Mouse (Mus musculus) layer of hippocampus, postnatal 10 days (tissue): ENCODE measurements around the gene Tmem135. TPM values are rescaled to one million over a fixed set of nuclear protein-coding genes. Genes with fewer than 3 reads are reported as not detected.

Source experiments
- DNase-seq, 2 experiments: peaks; one replicate each; pipeline ENCODE4 v3.0.0; 2021; ENCODE audit warnings: low spot score in 2 of 2
- total RNA-seq, 2 experiments: library from RNA; stranded (reverse); gene quantifications; 2 replicates each; pipeline ENCODE4 v1.2.3; 2021

The Tmem135 gene
- total RNA-seq, 2 experiments from 2014 or later = 72.2 to 84.4 TPM

GRCm38 (mm10) chr7:89390660-89391059 lies 13.4 kb downstream of the Tmem135 start:
- no peak for DNase-seq

GRCm38 (mm10) chr7:89388981-89389380 lies 15.0 kb downstream of the Tmem135 start:
- no peak for DNase-seq

DNA sequence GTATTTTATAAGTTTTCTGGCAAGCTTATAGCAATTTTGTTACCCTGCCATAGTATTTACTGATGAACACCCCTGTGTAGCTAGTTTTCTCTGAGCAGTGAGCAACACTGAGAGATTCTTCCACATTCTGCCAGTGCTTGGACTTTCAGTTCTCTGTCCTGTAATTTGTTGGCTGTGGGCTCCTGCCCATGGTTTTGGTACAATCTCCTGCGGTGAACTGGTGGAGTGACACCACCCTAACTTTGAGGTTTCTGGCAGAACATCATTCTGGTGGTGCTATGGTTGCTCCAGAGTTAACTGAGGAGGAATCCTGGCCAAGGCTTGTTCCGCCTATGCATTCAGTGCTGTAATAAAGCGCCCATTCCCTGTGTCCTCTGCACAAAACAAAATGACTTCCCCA lies 21.1 kb downstream of the Tmem135 start:
- DNase-seq = no peak

GRCm38 (mm10) chr7:89380935-89381705 lies 22.9 kb downstream of the Tmem135 start:
- no peak for DNase-seq

DNA sequence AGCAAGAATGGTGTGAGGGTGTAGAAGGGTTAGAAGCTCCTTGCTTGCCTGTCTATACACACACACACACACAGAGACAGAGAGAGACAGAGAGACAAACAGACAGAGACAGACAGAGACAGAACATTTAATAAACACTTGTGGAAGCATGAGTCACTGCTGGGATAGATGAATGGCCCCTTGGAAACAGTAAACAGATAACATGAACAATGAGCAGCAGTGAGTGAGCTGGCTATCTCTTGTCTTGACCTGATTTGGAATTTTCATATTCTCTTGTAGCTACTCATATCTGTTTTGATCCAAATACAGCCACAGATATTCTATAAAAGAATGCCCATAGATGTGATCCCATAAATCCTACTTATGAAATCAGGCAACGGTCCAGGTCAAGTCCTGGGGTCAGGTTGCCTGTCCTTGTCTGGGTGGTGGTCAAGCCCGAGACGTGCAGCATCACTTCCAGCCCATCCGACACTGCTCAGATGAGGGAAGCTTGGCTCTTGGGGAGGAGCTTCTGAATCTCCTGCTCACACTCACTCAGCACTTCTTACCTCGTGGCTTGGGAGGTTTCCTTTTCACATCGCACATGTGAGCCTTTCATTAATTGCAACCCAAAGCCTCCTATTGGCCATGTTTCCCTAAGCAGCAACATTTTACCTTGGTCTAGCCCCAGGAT lies 32.3 kb downstream of the Tmem135 start:
- no peak for DNase-seq

GRCm38 (mm10) chr7:89370917-89371316 lies 33.1 kb downstream of the Tmem135 start:
- DNase-seq = peak; percentile 11 to 47

GRCm38 (mm10) chr7:89370086-89370485 lies 33.9 kb downstream of the Tmem135 start:
- DNase-seq = no peak

GRCm38 (mm10) chr7:89367643-89368042 lies 36.4 kb downstream of the Tmem135 start:
- DNase-seq = no peak

DNA sequence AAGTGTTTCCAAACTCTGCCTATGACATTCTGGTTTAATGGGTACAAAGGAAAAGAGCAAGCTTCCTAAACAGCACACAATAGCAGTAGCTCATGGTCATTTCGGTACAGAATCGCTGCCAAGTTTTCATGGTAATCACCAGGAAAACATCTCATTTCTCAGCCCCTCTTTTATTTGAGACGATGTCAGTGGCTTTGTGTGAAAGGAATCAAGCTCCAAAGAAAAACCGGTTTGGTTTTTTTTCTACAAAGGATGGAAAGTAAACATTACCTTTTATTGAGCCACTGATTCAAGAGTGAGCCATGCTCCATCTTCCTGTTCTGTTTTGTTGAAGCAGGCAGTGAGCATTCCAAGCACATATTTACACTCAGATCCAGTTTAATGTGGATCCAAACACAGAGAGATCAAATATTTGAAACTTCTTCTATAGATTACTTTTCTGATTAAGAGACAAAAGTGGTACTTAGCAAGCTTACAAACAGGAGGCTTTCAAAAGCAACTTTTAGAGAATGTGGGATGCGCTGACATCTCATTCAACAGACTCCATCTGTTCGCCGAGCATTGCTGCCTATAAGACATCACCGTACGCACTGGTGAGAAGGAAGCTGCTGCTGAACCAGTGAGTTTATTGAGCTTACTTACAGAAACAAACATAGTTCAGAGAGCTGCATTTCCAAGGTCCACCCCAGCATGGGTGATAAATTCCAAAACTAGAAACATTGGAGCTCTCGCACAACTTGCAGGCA lies 38.7 kb downstream of the Tmem135 start:
- no peak for DNase-seq

- no peak for DNase-seq
Measured at GRCm38 (mm10) chr7:89363975-89364374, 40.0 kb downstream of the Tmem135 start.

DNA sequence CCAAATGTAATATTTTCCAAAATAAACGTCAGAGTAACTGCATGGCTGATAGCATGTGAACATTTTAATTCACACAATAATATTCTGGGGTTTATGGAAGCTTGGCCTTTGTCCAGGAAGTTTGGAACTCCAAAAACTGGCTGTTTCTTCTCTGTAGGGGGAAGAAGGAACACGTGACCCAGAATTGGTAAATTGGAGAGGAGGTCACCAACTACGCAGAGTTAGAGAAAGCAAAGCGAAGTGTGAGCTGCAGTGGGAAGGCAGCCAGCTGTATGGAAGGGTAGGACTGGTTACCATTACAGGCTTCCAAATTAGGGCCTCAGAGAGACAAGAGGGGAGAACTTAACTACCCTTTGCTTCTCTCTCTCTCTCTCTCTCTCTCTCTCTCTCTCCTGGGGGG lies 47.7 kb downstream of the Tmem135 start:
- no peak for DNase-seq

- no peak for DNase-seq
Measured at GRCm38 (mm10) chr7:89355519-89356255, 48.3 kb downstream of the Tmem135 start.

DNA sequence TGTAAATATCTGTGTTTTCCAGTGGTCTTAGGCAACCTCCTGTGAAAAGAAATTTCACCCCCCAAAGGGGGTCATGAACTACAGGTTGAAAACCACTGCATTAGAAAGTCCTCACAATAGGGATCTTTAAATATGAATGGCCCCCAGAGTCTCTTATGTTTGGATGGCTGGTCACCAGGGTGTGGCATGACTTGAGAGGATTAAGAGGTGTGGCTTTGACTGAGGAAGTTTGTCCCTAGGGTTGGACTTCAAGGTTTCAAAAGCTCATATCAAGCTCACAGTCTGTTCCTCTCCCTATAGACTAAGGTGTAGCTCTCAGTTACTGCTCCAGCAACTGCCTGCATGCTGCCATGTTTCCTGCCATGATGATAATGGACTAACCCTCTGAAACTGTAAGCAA lies 62.0 kb downstream of the Tmem135 start:
- DNase-seq = no peak

DNA sequence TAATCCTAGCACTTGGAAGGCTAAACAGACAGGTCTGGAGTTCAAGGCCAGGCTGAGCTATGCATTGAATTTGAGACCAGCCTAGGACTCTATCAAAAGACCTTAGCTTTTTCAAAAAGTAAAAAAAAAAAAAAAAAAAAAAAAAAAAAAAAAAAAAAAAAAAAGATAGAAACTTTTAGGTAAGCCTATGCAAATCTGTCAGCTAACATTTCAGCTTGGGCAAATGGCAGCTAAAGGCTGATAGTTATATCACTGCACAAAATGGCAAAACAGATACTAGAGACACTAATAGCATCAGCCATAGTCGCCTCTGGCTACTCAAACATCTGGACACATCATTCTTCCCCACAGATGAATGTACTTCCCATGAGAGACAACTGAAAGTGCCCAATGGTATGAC lies 64.2 kb downstream of the Tmem135 start:
- no peak for DNase-seq

DNA sequence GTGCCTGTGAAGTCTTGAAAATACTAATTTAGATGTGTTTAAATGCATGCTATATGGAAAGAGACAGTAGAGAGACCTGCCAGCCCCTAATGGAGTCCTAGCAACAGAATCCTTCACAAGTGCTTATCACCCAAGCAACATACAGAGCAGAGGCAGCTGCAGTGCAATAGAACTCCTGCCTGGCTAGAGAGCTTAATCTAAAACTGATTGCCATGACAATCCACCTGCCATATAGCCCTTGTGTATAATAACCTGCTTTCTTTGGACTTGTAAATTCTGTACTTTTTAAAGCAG lies 64.9 kb downstream of the Tmem135 start:
- DNase-seq = no peak

- DNase-seq = peak; percentile 89 to 94
Measured at GRCm38 (mm10) chr7:89338350-89339141, 65.5 kb downstream of the Tmem135 start.

- no peak for DNase-seq
Measured at GRCm38 (mm10) chr7:89337711-89338349, 66.2 kb downstream of the Tmem135 start.

- no peak for DNase-seq
Measured at GRCm38 (mm10) chr7:89336434-89336833, 67.6 kb downstream of the Tmem135 start.

DNA sequence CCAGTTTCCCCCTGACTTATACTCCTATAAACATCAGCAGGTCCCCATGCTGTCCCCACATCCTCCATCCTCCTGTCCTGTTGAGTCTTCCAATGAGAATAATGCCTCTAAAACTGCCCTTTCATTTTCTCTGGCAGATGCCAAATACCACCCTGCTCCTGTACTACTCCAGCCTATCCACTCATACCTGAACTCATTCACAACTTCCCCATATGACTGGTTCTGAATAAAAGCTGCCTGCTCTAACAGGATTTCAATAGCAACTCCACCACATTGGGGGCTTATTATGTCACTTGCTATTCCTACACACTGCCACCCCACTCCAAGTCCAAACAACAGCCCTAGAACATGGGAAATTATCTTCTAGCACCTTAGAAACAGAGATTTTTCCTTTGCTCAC lies 68.7 kb downstream of the Tmem135 start:
- no peak for DNase-seq

DNA sequence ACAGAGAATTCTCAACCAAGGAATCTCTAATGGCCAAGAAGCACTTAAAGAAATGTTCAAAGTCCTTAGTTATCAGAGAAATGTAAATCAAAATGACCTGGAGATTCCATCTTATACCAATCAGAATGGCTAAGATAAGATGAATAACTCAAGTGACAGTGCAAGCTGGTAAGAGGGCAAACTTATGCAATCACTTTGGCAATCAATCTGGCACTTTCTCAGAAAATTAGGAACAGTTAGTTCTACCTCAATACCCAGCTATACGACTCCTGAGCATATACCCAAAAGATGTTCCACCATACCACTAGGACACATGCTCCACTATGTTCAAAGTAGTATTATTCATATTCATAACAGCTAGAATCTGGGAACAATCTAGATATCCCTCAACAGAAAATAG lies 74.1 kb downstream of the Tmem135 start:
- no peak for DNase-seq
